Mouse (Mus musculus): ENCODE measurements around the gene Ankzf1.

Ankzf1 gene

DNA sequence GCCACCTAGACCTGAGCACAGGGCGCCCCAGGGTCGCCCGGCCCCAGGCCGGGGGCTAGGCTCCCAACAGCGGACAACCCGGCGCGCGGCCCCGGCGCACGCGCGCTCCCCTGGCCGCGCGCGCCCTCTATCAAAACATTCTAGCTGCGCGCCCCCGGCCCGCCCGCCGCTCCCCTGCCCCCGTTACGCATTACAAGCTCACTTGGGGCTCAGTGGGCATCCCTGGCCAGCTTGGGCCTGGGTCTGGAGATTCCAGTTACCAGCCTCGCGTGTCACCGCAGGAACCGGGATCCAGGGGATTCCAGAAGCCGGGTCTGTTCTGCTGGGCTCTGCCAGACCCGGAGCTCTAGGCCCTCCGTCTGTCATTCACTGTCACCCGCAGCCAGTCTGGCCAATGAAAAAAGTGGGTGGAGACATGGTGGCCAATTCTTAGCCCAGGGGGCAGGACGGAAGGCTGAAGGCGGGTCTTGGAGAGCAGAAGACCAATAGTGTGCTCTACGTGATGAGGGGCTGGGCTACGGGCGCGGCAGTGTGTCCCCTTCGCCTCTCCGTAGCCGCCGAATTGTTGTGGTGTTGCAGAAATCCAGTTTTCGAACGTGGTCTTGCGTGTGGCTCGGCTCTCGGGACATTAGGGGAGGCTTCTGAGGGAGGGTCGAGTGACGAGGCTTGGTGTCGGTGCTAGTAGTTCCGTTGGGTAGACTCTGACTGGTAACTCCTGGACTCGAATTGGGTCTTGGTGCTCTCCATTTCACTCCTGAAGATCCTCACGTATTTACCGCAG, at the start of gene Ankzf1, which contains the start of gene Atg9a:
Gene Ankzf1, plus strand, starts transcription at position 530 of the 781 bp plus-strand sequence.
Gene Atg9a, minus strand, starts transcription at position 575 of the 781 bp plus-strand sequence.
- peak; percentile 95 for DNase-seq (ENCODE audit: low spot score)

DNA sequence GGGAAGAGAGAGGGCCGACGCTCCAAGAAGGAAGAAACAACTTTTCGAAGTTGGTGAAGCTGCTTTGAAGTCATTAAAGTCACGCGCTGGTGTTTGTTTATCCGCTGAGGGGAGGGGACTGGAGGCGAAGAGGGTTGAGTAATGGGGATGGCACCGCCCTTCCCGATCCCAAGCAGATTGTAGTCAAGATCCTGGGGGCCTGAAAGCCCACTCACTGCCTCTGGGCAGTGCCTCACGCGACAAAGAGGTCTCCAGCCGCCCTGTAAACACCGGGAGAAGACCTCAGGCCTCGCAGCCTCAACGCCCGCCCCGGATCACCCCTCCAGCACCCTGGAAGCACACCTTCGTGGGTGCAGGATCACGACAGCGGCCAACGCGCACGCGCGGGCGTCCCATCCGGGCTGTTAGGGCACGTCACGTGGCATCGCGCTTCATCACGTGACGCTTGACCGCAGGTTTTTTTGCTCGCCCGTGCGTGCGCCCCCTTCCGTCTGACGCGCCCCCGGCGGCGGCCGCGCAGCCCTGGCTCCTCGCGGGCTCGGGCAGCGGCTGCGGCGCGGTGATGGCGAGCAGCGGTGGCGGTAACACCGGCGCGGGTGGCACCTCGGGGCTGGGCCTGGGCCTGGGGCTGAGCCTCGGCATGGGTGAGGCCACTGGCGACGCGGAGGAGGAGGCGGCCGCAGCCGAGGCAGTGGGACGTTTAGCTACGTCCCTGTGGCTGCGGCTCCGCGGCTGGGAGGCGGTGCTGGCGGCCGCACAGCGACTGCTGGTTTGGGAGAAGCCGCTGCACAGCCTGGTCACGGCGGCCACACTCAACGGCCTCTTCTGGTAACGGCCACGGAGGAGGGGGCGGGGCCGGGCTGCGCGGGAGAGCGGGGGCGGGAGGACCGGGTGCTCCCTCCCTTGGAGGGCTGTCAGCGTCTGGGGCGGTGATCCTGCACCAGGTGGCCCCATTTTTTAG, 49.4 kb upstream of the Ankzf1 start, which contains the start of the genes Cnppd1 and Retreg2:
Gene Cnppd1, minus strand, starts transcription at position 411 of the 961 bp plus-strand sequence.
Gene Retreg2, plus strand, starts transcription at position 478 of the 961 bp plus-strand sequence.
- DNase-seq (ENCODE audit: low spot score) = peak; percentile 96

DNA sequence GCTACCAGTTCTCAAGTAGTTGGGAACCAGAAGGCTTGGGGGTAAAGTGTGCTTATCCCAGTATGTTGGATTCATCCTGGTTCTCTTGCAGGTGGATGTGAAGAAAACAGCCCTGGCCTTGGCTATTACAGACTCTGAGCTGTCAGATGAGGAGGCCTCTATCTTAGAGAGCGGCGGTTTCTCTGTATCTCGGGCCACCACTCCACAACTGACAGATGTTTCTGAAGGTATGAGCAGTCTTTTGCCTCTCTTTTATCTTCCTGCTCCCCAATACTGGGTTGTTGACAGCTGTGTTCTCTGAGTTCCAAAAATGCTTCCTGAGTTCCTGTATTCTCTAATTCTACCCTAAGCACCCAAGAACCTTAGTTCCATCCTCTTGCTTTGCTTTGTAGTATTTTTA, 46.4 kb upstream of the Ankzf1 start:
- DNase-seq (ENCODE audit: low spot score) = no peak

DNA sequence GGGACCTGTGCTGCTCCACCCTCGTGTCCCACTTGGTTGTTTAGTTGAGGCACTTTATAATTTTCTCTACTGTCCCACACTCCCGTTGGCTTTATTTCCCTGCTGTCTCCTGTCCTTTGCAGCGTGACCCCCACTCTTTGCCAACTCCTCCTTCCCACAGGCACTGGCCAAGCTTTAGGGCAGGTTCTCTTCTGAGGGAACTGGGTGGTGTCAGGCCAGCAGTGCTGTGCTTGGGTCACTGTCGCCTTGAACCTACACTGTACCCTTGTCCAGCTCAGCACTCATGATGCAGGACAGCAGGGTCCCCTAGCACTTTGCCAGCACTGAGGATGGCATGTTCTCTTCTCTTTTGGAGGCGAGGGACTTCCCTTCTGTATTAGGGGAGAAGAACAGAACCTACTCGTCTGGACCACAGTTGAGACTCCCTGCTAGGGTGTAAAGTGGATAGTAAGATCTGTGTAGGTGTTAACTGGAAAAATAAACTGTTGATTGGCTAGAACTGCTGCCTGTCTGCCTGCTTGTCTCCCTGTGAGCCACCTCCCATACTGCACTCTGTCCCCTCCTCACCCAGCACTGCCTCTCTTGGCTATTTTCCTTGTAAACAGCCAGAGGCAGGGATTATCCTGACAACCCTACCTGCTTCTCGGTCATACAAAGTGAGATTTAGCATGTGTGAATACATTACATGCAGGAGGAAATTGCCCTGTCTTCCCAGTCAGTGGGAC, 44.4 kb upstream of the Ankzf1 start:
- no peak for DNase-seq (ENCODE audit: low spot score)

DNA sequence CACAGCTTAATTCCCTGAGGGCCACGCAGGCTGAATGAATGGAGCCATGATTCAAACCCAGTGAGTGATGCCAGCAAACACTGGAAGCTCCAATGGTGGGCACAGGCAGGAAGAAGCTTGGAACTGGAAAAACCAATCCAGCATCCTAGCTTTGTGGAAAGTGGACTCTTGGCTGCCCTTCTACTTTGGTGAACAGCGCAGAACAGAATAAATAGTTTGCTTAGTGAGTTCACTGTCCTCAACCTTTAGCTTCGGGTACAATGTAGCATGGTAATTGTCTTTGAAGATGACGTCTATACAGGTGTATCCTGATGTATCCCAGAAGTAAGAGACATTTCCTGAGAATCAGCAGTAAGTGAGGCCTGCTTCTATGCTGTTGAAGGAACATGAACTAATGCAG, 43.2 kb upstream of the Ankzf1 start:
- no peak for DNase-seq (ENCODE audit: low spot score)

DNA sequence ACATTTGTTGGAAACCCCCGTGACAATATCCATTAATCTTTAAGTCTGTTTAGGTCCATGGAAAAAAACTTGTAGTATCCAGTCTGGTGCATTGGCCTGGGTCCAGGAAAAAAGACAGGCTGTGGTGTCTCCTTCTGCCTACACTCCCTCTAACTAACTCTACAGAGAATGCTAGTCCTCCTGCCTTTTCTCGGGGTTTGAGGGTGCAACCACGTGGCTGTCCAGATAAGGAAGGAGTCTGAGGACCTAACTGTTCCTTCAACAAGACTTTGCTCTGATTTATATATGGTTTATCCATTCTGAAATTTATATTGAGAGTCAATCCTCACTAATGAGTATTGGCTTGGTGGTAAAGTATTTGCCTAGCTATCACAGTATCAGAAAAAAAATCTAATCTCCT, 36.1 kb upstream of the Ankzf1 start:
- DNase-seq (ENCODE audit: low spot score) = no peak

DNA sequence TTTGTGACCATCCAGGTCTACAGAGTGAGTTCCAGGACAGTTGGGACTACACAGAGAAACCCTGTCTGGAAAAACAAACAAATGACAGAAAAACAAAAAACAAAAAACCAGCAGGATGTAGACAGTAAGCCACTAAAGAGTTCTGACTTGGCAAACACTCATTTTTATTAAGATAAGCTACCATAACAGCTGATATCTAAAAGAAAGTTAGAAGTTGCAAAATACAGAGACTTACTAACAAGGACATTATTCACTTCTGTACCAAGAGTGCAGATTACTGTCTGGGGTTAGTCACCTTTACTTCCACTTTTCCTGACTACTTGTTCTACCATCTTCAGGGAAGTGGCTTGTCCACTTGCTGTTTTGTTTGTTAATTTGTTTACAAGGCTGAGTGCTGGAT, 33.0 kb upstream of the Ankzf1 start:
- DNase-seq (ENCODE audit: low spot score) = no peak

DNA sequence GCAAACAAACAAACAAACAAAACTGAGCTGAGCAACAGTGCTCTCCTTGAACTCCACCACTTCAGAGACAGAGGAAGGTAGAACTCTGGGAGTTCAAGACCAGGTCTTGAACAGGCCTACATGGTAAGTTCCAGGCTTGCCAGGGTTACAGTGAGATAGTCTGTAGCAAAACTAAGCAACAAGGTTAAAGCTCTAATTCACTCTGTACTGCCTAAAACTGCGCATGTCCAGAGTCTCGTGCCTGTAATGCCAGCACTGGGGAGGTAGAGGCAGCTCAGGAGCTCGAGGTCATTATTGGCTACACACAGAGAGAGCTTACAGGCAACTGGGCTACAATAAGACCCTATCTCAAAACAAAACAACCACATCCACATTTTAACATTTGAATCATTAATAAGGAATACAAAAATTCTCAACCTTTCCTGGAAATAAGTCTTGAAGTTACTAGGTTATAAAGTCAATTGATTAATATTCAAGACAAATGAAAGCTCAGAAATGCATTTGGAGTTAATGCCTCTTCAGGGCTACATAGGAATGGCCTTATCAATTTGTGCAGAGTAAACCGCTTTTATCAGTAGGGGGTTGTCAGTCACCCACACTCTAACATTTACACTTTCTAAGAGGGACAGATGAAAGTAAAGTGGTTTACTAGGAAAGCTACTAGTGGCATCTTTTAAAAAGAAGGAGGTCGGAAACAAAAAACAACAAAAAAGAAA, 32.3 kb upstream of the Ankzf1 start:
- no peak for DNase-seq (ENCODE audit: low spot score)

DNA sequence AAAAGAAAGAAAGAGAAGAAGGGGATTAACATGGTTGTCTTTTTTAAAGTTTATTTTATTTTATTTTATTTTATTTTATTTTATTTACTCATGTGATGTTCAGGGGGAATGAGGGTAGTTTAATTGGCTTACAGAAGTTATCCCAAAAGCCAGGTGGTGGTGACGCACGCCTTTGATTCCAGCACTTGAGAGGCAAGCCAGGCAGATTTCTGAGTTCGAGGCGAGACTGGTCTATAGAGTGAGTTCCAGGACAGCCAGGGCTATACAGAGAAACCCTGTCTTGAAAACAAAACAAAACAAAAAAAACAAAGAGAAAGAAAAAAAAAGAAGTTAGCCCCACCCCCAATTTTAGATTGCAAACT, 31.7 kb upstream of the Ankzf1 start:
- no peak for DNase-seq (ENCODE audit: low spot score)

DNA sequence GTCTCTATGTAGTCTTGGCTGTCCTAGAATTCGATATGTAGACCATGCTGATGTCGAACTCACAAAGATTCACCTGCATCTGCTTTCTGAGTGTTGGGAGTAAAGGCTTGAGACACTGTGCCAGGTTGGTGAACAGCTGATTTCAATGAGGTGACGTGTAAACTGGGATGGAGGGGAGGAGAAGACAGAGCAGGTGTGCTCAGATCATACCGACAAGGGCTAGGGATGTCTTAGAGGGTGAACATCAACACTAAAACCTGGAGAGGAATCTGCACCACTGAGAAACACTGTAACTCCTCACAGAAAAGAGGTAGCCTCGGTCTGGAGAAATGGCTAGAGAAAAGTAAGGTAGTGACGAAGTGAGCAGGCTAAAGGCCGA, 23.9 kb upstream of the Ankzf1 start:
- no peak for DNase-seq (ENCODE audit: low spot score)

DNA sequence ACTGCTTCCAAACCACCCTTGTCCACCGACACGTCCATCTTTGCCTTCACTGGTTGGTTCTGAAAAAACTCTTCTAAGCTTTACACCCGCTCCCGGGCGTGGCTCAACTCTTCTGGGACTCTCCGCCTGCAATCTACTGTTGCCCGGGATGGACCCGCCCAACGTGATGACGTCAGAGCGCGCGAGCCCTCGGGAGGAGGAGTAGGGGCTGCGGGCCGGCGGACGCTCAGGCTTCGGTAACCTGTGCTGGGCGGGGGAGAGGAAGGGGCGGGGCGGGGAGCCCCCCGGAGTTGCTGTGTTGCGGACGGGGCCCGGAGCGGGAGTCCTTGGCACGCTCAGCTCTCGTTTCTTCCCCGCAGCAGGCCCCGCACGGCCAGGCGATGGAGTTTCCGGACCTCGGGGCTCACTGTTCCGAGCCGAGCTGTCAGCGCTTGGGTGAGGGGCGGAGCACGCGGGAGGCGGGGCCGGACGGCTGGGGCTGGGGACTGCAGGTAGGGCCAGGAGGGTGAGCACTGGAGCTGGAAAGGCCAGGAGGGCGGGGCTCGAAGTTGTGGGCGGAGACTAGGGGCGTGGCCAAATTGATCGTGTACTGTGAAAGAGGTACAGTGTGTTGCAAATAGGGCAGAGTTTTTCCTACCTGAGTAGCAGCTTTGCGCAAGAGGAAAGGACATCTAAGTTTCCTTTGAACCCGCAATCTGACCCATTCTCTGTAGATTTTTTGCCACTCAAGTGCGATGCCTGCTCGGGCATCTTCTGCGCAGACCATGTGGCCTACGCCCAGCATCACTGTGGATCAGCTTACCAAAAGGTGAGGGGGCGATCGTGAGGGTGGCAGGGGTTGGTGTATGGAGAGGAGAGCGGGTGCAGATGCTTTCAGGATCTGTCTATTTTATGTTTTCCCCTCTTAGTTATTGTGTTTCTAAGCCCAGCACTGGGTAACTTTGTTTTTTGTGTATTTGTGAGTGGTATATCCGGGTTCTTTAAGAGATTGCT, 23.2 kb upstream of the Ankzf1 start, which contains the start of gene Zfand2b:
Gene Zfand2b, plus strand, starts transcription at position 175 of the 993 bp plus-strand sequence.
- peak; percentile 99 for DNase-seq (ENCODE audit: low spot score)

DNA sequence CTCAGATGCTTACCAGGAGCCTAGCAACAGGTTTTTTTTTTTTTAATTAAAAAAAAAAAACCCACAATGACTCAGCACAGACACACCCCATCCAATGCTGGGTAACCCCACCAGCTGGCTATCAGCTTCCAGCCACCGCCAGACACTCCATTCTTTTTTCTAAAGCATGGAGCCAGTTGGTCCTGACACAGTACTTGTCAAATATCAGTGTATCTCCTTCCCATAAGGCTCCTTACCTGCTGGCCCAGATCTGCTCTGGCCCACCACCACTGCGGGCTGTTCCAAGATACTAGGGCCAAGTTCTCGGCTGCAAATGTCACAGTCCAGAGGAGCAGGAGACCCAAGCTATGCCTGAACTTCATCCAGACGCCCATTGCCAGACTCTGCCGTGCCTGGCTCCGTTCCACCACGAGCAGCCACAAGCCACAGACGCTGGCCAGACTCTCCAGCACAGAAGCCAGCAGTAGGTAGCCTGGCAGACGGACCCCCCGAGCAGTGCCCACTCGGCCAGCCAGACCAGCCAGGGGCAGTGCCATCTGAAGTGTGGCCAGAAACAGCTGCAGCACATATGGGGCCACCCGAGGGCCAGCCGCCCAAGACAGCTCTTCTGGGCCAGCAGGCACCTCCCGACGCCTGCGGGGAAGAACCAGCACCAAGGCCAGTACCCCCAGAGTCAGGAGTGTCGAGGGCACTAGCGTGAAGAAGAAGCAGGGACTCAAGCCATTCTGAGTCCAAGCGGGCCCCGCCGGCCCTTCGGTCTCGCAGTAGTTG, 12.4 kb upstream of the Ankzf1 start:
- DNase-seq (ENCODE audit: low spot score) = peak; percentile 14

DNA sequence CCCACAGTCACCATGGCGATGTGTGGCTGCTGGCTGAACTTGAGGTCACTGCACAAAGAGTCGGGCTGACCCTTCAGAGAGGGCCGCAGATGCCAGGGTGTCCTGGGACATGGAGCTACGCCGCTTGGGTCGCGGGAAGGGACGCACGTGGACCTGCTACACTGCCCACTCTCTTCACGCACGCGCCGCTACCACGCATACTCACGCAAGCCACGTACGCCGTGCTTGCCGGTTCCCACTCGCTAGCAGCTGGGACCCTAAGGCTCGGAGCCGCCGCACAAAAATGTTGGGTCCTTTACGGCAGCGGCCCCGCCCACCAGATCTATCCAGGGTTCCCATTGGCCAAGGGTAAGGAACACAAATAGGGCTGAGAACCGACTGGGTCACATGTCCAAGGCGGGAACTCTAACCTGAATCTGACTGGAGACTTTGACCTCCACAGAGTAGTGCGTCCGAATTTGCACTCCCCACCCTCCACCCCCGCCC, 11.8 kb upstream of the Ankzf1 start, which contains the start of gene Abcb6:
Gene Abcb6, minus strand, starts transcription at position 288 of the 486 bp plus-strand sequence.
- peak; percentile 86 for DNase-seq (ENCODE audit: low spot score)

DNA sequence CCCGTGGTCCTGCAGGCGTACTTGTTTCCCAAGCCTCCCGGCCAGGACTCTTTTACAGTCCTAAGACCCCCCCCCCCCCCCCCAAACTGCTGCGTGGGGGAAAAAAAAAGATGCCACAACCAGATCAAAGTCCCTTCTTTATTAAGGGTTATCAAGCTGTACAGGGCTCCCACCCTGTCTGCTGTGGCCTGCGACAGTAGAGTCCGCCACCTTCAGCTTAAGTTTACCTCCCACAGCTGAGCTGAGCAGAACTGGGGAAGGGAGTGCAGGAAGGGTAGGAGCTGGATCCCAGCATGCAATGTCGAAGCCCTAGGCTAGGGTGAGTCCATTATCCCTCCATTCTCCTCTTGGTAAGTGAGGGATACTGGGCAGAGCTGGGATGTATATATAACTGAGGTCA, 11.2 kb upstream of the Ankzf1 start:
- no peak for DNase-seq (ENCODE audit: low spot score)

DNA sequence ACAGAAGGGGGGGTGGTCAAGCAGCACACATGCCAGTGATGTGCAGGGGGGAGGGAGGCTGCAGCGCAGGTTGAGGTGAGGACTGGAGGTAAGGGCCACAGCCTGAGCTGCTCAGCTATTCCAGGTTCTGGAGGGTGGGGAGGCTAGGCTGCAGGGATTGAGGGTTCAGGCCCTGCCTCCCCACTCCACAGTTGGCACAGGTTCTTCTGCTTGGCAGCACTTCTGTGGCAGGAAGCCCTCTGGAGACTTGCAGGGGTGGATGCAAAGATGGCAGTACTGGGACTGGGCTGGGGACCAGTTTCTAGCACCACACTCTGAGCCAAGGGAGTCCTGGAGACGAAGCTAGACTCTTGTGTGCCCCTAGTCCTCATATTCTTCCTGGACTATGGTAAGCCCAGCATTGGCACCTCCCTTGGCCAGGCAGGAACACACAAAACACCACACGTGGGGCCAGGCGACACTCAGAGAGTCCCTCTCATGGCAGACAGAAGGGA, 10.5 kb upstream of the Ankzf1 start:
- no peak for DNase-seq (ENCODE audit: low spot score)

DNA sequence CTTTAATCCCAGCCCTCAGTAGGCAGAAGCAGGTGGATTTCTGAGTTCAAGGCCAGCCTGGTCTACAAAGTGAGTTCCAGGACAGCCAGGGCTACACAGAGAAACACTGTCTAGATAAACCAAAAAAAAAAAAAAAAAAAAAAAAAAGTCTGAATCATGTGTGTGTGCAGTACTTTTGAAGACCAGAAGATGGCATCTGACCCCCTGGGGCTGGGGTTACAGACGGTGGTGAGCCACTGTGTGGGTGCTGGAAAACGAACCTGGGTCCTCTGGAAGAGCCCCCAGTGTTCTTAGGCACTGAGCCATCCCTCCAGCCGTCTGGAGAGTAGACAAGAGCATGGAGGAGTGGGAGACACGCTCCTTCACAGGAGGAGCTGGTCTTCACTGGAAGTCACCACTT, 9.8 kb upstream of the Ankzf1 start:
- DNase-seq (ENCODE audit: low spot score) = no peak

DNA sequence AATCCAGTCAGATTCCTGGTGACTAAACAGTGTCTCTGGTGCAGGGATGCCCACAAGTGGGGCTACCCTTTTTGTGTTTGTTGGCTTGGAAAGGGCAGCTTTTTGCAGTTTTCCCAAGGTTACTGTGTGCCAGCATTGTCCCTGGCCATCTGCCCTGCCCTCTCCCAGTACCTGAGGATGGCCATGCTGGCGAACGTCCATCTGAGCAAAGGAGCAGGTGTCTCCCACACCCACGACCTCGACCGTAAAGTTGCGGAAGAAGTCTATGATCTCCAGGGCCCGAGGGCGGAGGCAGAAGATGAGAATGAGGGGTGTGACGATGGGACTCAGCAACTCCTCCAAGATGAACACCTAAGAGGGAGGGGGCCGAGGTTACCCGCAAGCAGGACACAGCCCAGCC, 6.5 kb upstream of the Ankzf1 start:
- DNase-seq (ENCODE audit: low spot score) = no peak

DNA sequence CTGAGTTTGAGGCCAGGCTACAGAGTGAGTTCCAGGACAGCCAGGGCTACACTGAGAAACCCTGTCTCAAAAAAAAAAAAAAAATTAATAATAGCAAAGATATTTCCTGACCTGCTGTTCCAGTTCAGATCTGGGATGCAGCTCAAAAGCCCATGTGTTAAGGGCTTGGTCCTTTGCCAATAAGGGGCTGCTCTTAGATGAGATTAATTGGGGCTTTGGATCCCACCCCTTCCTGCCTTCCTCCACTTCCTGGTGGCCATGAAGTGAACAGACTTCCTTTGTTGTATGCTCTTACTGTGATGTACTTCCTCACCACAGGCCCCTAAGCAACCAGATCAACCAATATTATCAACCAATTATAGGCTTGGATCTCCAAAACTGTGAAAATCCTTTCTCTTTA, 4.8 kb upstream of the Ankzf1 start:
- DNase-seq (ENCODE audit: low spot score) = no peak

DNA sequence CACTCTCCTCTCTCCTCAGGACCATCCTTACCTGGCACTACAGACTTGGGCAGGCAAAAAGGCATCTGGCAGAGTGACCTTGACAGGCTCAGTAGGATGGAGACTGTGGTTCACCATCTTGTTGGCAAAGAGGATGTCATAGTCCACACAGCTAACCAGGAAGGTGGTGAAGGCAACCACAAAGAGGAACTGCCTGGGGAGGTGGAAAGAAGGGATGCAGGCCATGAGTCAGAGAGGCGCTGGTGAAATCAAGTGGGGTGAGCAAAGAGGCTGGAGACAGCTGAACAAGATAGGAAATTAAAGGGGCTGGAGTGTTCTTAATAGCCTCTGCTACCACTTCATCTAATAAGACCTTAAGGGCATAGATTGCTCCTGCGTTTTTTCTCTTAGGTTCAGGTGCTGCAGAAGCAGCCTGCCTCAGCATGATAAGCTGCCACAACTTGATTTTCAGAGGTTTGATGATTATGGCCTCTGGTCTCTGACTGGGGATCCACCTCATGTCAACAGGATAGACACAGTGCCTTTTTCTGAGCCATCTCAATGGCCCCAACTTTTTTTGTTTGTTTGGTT, 4.0 kb upstream of the Ankzf1 start:
- no peak for DNase-seq (ENCODE audit: low spot score)

Measured in urinary bladder, postnatal 14 days (tissue).